Mouse (Mus musculus) adrenal gland, adult 18-20 months (tissue): Measurements from ENCODE around the gene Ffar1. TPM values are rescaled to one million over a fixed set of nuclear protein-coding genes. Genes with fewer than 3 reads are reported as not detected.
"Not testable (repeated sequence)": the region's sequence is repeated elsewhere in the genome, so short reads cannot be mapped to it uniquely, and the experiment has no call there.

Experiments
- DNase-seq, 2 experiments: peaks; one replicate each; pipeline ENCODE4 v3.0.0; 2021 to 2022; ENCODE audit warnings: low spot score in 2 of 2
- total RNA-seq, 2 experiments: library from RNA; stranded (reverse); gene quantifications; 1 replicate in 1 of 2; 2 replicates in 1 of 2; pipeline ENCODE4 v1.2.3; 2021

Ffar1 gene
- total RNA-seq, 2 experiments from 2014 or later = not detected

DNA sequence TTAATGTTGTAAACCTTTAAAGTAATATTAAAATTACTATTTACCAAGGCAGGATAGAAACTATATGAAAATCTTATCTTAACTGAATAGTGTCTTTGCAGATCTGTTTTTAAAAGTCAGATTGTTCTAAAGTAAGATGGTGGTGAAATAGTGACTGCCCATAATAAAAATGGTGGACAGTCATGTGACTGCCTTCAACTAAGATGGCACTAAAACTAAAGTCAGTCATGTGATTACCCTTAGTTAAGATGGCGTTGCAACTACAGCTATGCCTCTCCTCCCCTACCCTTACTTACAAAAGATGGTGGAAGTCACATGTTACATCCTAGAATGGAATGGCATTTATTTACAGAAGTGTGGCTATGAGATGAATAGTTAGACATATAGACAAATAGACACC, 9.9 kb downstream of the Ffar1 start:
- DNase-seq = no peak

DNA sequence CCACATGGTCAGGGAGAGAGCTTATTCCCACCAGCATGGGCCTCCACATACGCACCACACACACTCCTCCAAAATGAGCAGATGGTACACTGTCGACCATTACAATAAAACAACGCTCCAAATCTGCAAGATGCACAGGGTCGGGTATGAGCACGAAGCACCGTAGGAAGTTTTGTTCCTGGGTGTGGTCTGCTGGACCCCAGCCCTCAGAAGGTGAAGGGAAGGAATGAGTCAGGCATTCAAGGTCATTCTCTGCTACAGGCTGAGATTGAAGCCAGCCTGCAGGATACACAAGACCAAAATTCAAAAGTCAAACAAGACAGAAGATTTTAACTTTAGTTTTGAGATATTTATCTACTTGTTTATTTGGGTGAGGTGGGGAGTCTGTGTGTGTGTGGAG, 13.4 kb downstream of the Ffar1 start:
- DNase-seq = no peak

DNA sequence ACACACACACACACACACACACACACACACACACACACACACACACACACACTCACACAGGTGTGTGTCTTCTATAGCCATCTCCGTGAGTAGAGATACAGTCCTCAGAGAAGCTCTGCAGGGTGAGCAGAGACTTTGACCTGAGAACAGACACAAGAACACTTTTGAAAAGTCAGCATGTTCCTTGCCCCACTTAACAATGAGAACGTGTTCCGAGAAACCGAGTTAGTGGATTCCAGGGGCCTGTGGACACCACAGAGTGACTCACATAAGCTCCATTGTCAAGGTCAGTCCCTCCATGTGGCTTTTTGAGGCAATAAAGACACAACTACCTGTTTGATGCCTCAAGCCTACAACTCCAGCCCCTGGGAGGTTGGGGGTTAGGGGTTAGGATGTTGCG, 14.0 kb downstream of the Ffar1 start:
- DNase-seq = peak in 1 of 2 experiments; percentile 18

DNA sequence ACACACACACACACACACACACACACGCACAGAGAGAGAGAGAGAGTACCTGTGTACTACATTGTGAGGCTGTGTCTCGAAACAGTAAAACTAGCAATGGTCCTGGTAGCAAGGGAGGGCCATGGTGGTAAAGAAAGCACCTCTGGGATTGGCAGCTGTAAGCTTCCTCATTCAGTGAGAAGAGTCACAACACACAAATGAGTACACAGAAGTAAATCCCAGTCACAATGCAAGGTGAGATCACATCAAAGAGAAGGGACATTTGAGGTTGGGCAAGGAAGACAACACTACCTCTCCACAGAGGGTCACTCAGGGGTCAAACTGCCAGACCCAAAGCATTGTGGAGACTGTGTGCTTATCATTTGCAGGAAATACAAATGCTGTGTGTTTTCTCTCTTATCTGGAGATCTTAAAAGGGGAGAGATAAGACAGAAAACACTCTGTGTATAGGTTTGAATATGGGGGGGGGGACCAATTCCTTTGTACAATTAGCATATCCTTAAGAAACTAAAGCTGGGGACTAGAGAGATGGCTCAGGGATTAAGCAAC, 14.8 kb downstream of the Ffar1 start:
- no peak for DNase-seq

DNA sequence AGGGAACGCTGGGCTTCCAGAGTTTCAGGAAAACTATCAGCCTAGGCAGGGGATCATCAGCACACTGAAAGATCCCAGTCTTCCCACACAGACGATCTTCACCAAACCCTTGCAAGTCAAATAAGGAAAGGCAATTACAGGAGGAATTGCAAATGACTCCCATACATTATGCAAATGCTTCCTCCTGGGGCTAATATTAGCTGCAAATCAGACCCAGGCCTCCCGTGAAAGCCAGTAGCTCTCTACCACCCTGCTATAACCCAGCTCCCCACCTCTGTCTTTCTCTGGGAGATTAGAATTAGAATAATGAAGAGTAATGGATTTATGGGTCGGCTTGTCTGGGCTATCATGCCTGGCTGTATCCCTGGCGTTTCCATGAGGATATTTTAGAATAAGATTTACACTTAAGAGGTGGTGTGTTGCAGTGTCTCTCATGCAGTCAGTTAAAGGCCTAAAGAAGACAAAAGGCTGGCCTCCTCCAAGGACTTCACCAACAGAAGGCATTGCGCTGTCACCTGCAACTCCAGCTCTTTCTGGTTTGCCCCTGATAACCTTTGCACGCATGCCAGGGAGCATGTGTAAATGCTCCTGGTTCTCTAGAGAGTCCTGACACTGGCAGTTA, 16.6 kb downstream of the Ffar1 start:
- DNase-seq = no peak

DNA sequence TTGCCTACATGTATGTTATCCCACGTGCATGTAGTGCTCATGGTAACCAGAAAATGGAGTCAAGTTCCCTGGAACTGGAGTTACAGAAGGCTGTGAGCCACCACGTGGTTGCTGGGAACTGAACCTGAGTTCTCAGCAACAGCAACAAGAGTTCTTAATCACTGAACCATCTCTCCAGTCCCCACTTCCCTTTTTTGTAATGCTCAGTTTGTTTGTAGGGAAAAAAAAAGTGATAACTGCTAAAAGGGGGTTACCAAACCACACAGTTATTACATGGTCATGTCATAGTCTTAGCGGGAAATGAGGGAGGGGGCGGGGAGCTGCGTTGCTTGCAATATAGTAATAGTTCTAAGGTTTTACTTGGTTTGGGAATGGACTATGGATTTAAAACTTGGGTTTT, 19.3 kb downstream of the Ffar1 start:
- DNase-seq = no peak

DNA sequence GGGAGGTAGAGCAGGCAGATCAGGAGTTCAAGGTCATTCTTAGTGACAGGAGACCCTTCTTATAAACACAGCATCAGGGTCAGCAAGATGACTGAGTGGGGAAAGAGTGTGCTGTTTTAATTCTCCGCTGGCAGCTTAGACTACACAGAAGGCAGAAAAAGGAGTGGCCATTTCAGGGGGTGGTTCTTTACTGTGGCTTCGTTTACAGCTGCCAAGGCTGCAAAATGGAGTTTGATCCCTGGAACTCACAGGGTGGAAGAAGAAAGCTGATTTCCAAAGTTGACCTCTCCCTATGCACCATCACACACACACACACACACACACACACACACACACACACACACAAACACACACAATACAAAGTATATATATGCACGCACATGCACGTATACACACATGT, 20.0 kb downstream of the Ffar1 start:
- DNase-seq = no peak

DNA sequence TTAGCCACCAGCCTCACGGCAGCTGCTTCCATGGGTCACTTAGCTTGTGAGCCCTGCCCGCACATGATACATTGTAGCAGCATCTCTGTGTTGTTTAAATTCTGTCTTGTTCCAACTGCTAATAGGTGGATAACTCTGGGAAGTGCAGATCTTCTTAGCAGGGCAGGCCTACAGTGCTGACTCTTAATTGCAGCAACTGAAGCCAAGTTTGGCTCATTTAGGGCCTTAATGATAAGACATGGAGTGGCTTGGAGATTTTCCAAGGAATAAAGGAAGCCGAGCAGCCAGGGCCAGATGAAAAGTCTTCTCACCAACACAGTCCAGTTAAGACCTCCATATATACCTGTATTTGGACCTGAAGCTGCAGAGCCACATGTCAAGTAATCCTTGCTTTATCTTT, 21.1 kb downstream of the Ffar1 start:
- DNase-seq = no peak

DNA sequence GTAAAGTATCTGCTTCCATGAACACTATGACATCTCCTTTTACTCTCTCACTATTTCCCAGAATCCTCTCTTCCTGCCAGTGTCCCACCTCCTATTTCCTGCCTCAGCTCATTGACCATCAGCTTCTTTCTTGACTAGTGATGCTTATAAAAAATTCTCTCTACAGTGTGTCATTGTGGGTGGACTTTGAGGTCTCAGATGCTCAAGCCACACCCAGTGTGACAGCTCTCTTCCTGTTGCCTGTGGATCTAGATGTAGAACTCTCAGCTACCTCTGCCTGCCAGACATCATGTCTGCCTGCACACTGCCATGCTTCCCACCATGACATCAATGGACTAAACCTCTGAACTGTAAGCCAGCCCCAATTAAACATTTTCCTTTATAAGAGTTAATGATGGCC, 24.1 kb downstream of the Ffar1 start:
- no peak for DNase-seq

DNA sequence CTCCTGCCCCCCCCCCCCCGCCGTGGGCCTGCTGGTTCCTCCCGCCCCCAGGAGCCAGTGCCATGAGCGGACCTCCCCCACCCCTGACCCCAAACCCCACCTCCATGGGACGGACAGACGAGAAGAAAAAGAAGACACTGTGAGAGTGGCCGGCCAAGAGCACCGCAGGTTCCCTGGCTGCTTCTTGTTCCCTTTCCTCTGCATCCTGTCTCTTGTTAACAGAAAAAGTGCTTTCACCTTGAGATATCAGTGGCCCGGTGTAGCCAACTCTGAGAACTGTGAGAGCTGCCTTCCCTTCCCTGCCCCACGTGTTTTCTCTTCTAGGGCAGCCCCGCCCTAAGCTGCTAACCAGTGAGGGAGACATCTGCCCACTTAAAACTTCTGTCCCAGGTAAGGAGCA, 28.7 kb downstream of the Ffar1 start:
- not testable (repeated sequence) for DNase-seq

DNA sequence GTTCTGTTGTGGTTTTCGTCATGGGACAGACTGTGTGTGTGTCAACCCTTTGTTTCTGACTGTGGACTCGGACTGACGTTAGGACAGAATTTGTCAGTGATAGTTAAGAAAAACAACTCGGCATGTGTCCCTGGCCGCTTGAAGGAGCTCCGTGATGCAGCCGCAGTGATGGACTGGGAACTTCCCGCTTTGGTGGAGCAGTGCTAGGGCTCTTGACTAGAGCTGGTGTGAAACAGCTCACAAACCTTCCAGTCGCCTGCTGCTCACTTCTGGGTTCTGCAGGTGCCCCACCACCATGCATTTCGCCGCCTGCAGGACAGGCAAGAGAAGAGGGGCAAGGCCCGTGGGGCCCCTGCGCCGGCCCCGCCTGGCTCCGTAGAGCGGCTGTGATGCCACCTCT, 29.1 kb downstream of the Ffar1 start:
- no peak for DNase-seq

DNA sequence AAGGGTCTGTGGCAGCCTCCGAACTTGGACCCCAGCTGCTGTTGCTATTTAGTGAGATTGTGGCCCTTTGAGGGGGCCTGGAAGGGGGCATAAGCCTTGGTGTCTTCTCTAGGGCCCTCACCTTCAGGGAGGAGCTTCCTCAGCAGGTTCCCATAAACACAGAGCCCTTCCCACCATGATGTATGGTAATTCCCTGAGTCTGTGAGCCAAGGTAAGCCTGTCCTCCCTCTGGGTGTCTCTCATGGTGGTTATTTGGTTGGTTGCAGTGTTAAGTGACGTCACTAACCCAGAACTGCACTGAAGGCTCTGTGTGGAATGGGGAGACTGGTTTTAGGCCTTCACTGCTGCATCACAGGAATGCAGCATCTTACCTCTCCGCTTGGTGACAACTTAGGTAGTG, 31.9 kb downstream of the Ffar1 start:
- no peak for DNase-seq

DNA sequence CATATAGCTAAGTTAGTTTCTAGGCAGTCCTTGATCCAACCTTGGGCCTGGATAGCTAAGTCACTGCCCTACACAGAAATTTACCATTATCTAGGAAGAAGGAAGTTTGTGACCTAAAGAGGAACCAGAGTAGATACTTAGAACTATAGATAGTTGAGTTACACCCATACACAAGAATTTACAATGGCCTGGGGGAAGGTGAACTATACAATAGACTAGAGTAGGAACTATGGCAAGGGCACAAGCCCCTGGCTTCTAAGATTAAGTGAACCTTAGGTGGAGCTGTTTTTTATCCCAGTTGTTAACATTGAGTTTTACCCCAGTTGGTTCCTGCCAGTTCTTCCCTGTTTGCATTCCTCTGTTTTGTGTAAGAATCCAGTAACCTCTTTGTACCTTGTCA, 32.5 kb downstream of the Ffar1 start:
- DNase-seq = not testable (repeated sequence)

DNA sequence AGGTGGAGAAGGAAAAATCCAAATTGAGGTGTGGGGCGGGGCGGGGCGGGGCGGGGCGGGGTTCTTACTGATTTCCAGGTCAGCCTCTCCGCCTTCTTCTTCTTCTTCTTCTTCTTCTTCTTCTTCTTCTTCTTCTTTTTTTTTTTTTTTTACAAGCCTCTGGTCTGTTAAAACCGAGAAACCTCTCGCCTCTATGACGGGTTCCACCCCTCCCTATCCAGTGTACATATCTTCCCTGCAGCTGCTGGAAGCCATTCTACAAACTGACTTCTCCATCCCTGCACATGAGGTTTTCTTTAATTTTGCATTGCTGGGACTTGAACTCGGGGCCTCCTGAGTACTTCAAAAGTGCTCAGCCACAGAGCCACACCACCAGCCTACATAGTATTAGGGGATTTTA, 34.7 kb downstream of the Ffar1 start:
- no peak for DNase-seq

DNA sequence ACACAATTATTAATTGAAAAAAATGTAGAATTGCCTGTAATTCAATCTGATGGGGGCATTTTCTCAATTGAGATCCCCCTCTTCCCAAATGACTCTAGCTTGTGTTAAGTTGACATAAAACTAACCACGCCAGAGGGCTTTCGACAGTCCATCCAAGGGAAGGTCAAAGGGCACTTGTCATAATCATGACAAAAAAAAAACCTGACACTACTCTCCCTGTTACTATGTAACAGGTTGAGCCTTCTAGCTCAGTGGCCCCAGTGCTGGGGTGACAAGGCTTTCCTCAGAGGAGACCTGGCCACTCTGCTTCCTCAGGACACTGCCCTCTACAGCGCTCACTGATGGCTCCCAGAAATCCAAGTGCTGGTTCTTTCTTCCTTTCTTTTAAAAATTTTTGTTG, 37.1 kb downstream of the Ffar1 start:
- DNase-seq = no peak

DNA sequence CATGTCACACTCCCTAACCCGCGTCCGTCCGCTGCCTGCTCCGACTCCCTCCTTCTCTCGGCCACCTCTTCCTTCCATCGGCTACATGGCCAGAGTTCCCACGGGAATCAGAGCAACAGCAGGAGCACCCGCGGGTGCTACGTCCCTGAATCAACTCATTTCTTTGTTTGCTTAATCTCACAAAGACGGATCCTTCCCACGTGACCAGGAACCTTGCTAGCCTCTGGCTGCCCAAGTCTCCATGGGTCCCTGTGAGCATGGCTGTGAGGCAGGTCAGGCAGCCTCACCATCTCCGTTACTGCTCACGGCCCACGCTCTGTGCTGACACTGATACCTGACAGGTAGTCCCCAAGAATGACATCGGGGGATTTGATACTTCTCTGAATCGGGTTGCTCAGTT, 37.7 kb downstream of the Ffar1 start, which contains the start of gene Ffar2:
Gene Ffar2, minus strand, starts transcription at position 101 of the 400 bp plus-strand sequence.
- DNase-seq = no peak

DNA sequence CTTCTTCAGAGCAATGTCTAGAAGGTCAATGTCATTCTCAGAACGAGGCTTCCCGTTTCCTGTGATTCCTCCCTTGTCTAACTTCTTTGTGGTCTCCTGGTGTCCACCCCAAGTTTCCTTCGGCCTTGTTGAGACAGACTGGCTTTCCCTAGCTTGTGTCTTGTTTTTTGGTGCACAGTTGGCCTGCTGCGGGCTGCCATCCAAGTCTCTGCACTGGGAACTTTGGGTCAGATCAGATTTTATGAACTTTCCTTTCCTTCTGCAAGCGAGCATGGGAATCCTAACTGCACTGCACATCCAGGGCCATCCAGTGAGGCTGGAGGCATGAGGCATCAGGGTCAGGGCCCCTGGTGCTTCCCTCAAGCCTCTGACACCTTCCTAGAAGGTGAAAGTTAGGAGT, 39.8 kb downstream of the Ffar1 start:
- no peak for DNase-seq

DNA sequence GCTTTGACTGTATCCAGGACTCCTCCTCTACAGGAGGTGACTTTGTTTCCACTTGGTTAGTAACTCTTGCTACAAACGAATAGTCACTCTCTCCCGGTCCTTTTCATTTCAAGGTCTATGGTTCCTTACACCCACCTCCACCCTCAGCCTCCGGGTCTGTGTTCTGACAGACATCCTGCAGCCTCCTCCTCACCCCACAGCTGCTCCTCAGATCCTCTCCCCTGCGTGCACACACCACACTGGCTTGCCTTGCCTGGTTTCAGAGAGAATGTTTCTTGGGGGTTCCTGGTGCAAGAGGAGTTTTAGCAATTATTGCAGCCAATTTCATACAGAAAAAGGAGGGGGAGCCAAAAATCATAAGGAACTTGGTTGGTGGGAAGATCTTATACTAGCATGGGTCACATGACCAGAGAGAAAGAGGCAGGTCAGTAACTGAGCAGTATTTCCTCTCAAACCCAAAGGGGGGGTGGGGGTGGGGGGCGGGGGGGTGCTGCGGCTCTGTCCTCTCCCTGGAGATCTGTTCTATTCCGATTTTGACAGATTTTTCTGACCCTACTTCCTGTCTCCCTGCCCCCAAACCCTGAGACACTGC, 40.4 kb downstream of the Ffar1 start:
- DNase-seq = no peak

DNA sequence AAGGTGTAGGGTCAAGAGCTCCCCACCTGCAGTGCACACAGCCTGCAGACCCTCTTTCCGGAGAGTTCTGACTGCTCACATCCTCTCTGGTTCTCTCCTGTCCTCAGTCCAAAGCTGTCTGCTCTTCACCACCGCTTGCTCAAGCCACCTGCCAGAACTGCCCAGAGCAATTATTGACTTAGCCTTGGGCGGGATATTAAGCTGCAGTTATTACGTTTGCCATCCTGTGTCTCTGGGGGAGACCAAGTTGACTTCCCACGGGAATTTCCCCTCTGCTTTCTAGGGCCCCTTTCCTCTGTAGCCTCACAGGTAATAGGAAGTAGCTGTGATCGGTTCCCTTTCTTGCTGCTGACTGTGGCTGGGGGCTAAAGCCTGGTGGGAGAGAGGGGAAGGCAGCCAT, 41.2 kb downstream of the Ffar1 start:
- no peak for DNase-seq

DNA sequence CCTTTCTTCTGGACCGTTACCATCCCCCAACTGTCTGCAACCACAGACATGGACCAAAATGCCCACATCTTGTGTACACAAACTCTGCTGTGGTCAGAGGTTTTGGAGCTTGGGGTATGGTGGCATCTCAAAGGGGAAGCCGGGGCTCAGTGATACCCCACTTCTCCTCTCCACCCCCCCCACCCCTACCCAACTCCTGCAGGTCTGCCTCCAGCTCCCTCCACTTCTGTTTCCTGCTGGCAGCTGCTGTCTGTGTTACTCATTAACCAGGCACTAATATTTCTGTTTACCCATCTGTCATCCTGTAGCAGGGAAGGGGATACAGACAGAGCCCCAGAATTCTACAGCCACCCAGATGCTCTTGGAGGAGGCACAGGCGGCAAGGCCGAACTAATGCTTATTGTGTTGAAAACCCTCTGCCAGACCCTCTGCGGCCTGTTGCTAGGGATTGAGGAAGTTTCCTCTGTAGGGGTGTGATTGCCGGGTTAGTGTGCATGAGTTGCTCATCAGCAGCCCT, 49.0 kb downstream of the Ffar1 start:
- DNase-seq = no peak

DNA sequence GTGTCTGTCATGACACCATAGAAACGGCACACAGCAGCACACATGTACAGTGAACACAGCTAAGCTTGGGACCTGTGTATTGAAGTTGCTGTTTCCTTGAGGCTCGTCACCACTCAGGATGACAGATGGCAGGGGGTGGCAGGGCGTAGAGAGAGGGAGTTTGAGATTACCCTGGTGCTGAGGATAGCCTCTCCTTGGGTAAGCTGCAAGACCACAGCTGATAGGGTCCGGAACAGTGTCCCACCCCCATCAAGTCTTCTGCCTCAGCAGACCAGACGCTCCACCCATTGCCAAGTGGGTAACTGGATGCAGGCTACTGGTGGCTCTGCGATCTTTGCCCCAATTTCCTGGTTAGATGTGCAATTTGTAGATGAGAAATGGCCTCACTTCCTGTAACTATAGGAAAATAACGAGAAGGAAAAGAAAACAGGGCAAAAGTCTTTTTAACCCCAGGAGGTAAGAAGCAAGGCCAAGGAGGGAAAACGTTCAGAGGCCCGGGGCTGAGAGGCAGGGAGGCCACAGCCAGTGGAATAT, 49.5 kb downstream of the Ffar1 start:
- DNase-seq = no peak

DNA sequence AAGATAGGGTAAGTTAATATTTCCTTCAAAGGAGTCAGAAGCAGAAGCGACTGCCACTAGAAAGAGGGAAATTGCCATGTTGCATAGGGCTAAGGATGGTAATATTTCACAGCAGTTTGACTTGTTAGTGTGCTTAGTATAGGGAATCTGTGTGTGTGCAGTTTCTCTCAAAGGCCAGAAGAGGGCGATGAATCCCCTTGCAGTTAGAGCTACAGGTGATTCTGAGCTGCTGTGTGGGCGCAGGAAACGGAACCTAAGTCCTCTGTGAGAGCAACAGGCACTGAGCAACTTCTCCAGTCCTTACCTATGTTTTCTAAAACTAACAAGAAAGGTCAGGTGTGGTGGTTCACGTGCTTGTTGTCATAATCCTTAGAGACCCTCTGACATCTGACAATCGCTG, 51.0 kb downstream of the Ffar1 start:
- no peak for DNase-seq
